Mouse (Mus musculus): Measurements from ENCODE around the gene Nadk. TPM values are rescaled to one million over a fixed set of nuclear protein-coding genes. Genes with fewer than 3 reads are reported as not detected.

Nadk gene
- total RNA-seq, 2 experiments from 2014 or later = 71.3 to 78.5 TPM

GRCm38 (mm10) chr4:155601091-155601996, 39.2 kb downstream of the Nadk start, which contains the start of gene Slc35e2:
Slc35e2 (plus strand) TSS chr4:155601416.
- ATAC-seq (replicated peaks; ENCODE audit: poor library complexity) = peak; percentile 76

GRCm38 (mm10) chr4:155601997-155602456, 39.8 kb downstream of the Nadk start:
- no peak for ATAC-seq (replicated peaks; ENCODE audit: poor library complexity)

GRCm38 (mm10) chr4:155602753-155603152, 40.6 kb downstream of the Nadk start:
- peak; percentile 17 for ATAC-seq (replicated peaks; ENCODE audit: poor library complexity)

- no peak for ATAC-seq (replicated peaks; ENCODE audit: poor library complexity)
Observed at GRCm38 (mm10) chr4:155603801-155604200, 41.6 kb downstream of the Nadk start.

- ATAC-seq (replicated peaks; ENCODE audit: poor library complexity) = no peak
Observed at GRCm38 (mm10) chr4:155605132-155605531, 43.0 kb downstream of the Nadk start.

GRCm38 (mm10) chr4:155606825-155607224, 44.6 kb downstream of the Nadk start:
- no peak for ATAC-seq (replicated peaks; ENCODE audit: poor library complexity)

GRCm38 (mm10) chr4:155611860-155612259, 49.7 kb downstream of the Nadk start:
- no peak for ATAC-seq (replicated peaks; ENCODE audit: poor library complexity)

GRCm38 (mm10) chr4:155613264-155613663, 51.1 kb downstream of the Nadk start:
- ATAC-seq (replicated peaks; ENCODE audit: poor library complexity) = no peak

GRCm38 (mm10) chr4:155618321-155618720, 56.1 kb downstream of the Nadk start:
- ATAC-seq (replicated peaks; ENCODE audit: poor library complexity) = peak; percentile 63

- peak; percentile 98 for ATAC-seq (replicated peaks; ENCODE audit: poor library complexity)
Observed at GRCm38 (mm10) chr4:155624338-155625291, 62.4 kb downstream of the Nadk start, which contains the start of gene Cdk11b. Cdk11b (plus strand) TSS chr4:155624854.

- ATAC-seq (replicated peaks; ENCODE audit: poor library complexity) = peak; percentile 61
Observed at GRCm38 (mm10) chr4:155630267-155630666, 68.1 kb downstream of the Nadk start.

- no peak for ATAC-seq (replicated peaks; ENCODE audit: poor library complexity)
Observed at GRCm38 (mm10) chr4:155635766-155636499, 73.8 kb downstream of the Nadk start.

Other genes starting within 250 kb of the Nadk start
- not detected in 2 replicates for gene Prkcz, start 201.0 kb upstream of the Nadk start, total RNA-seq (2015)
- gene Prkcz, start 201.0 kb upstream of the Nadk start, total RNA-seq (2017) = not detected in 2 replicates
- gene Gabrd, start 164.3 kb upstream of the Nadk start, total RNA-seq (2015) = not detected in 2 replicates
- 0.14 TPM in 1 of 2 replicates, not detected in the other for gene Gabrd, start 164.3 kb upstream of the Nadk start, total RNA-seq (2017)
- 0.22 TPM in 1 of 2 replicates, not detected in the other for gene Cfap74, start 153.2 kb upstream of the Nadk start, total RNA-seq (2015)
- 0.47 TPM in 1 of 2 replicates, not detected in the other for gene Cfap74, start 153.2 kb upstream of the Nadk start, total RNA-seq (2017)
- gene Tmem52, start 93.3 kb upstream of the Nadk start, total RNA-seq (2015) = 0.15 TPM in 1 of 2 replicates, not detected in the other
- gene Tmem52, start 93.3 kb upstream of the Nadk start, total RNA-seq (2017) = not detected in 2 replicates
- gene Gnb1, start 71.0 kb upstream of the Nadk start, total RNA-seq (2015) = 230 and 233 TPM in 2 replicates
- gene Gnb1, start 71.0 kb upstream of the Nadk start, total RNA-seq (2017) = 165 and 170 TPM in 2 replicates
- 16.8 and 20.2 TPM in 2 replicates for gene Slc35e2, start 39.0 kb downstream of the Nadk start, total RNA-seq (2015)
- gene Slc35e2, start 39.0 kb downstream of the Nadk start, total RNA-seq (2017) = 8.9 and 11.0 TPM in 2 replicates
- 34.5 and 39.3 TPM in 2 replicates for gene Cdk11b, start 62.5 kb downstream of the Nadk start, total RNA-seq (2015)
- 50.7 and 56.0 TPM in 2 replicates for gene Cdk11b, start 62.5 kb downstream of the Nadk start, total RNA-seq (2017)
- not detected in 2 replicates for gene Gm10563, start 83.0 kb downstream of the Nadk start, total RNA-seq (2015)
- not detected in 2 replicates for gene Gm10563, start 83.0 kb downstream of the Nadk start, total RNA-seq (2017)
- gene Mmp23, start 91.0 kb downstream of the Nadk start, total RNA-seq (2015) = 0.12 and 0.20 TPM in 2 replicates
- not detected in 2 replicates for gene Mmp23, start 91.0 kb downstream of the Nadk start, total RNA-seq (2017)
- gene Mib2, start 106.8 kb downstream of the Nadk start, total RNA-seq (2015) = 3.1 and 3.6 TPM in 2 replicates
- gene Mib2, start 106.8 kb downstream of the Nadk start, total RNA-seq (2017) = 19.7 and 24.5 TPM in 2 replicates
- 2.2 and 2.4 TPM in 2 replicates for gene Fndc10, start 132.0 kb downstream of the Nadk start, total RNA-seq (2015)
- gene Fndc10, start 132.0 kb downstream of the Nadk start, total RNA-seq (2017) = 1.6 and 2.6 TPM in 2 replicates
- gene Ssu72, start 142.4 kb downstream of the Nadk start, total RNA-seq (2015) = 90.2 and 93.9 TPM in 2 replicates
- gene Ssu72, start 142.4 kb downstream of the Nadk start, total RNA-seq (2017) = 101 and 105 TPM in 2 replicates
- 0.37 and 0.44 TPM in 2 replicates for gene Tmem240, start 172.4 kb downstream of the Nadk start, total RNA-seq (2015)
- 0.04 and 0.57 TPM in 2 replicates for gene Tmem240, start 172.4 kb downstream of the Nadk start, total RNA-seq (2017)
- gene Atad3a, start 198.7 kb downstream of the Nadk start, total RNA-seq (2015) = 57.0 and 58.9 TPM in 2 replicates
- gene Atad3a, start 198.7 kb downstream of the Nadk start, total RNA-seq (2017) = 69.8 and 90.6 TPM in 2 replicates
- 0.22 and 0.37 TPM in 2 replicates for gene Vwa1, start 212.3 kb downstream of the Nadk start, total RNA-seq (2015)
- gene Vwa1, start 212.3 kb downstream of the Nadk start, total RNA-seq (2017) = 0.24 and 0.42 TPM in 2 replicates
- gene Tmem88b, start 223.5 kb downstream of the Nadk start, total RNA-seq (2015) = not detected in 2 replicates
- gene Tmem88b, start 223.5 kb downstream of the Nadk start, total RNA-seq (2017) = not detected in 2 replicates
- gene Ankrd65, start 228.1 kb downstream of the Nadk start, total RNA-seq (2015) = not detected in 2 replicates
- not detected in 2 replicates for gene Ankrd65, start 228.1 kb downstream of the Nadk start, total RNA-seq (2017)
- gene Mrpl20, start 240.5 kb downstream of the Nadk start, total RNA-seq (2015) = 203 and 210 TPM in 2 replicates
- gene Mrpl20, start 240.5 kb downstream of the Nadk start, total RNA-seq (2017) = 70.0 and 102 TPM in 2 replicates

Measured in megakaryocyte progenitor cell, adult 5-6 weeks (primary cell).